Mouse (Mus musculus): ENCODE measurements around the gene Rprd2. TPM values are rescaled to one million over a fixed set of nuclear protein-coding genes. Genes with fewer than 3 reads are reported as not detected.
"Not testable (repeated sequence)": the region's sequence is repeated elsewhere in the genome, so short reads cannot be mapped to it uniquely, and the experiment has no call there.

Rprd2 gene
- total RNA-seq, 2 experiments from 2014 or later = 65.2 to 69.4 TPM

DNA sequence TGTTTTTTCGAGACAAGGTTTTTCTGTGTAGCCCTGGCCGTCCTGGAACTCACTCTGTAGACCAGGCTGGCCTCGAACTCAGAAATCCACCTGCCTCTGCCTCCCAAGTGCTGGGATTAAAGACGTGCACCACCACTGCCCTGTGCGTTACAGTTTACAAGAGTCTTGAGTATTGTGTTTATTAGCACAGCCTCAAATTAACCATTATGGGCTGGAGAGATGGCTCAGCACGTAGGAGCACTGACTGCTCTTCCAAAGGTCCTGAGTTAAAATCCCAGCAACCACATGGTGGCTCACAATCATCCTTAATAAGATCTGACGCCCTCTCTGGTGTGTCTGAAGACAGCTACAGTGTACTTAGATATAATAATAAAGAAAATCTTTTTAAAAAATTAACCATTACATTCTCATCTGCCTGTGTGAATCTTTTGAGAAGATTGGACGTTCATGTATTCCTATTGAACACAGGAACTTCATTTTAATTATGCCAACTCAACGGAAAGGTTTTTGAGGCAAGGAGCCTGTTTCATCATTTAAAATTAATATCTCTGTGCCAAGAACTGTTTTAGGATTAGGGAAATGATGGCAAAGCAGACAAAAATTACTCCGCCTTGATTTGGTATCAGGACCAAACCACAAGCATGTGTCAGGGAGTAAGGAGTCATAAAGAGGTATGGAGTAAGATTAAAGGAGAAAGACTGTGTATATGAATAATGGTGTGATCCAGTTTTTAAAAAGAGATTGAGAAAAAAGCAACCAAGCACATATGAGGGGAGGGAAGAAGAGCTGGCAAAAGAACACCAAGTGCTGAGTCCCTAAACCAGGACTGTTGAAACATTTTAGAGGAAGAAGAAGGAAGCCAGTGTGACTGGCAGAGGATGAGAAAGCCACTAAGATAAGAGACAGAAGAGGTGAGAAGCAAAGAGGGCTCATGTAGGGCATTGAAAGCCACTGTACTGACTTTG lies 1.7 kb upstream of the Rprd2 start:
- DNase-seq (ENCODE audit: low spot score in 2 of 2) = no peak
- intact Hi-C loops (cut with DNase I) = no loop called here

GRCm38 (mm10) chr3:95819351-95819985 lies 805 bp upstream of the Rprd2 start:
- peak; percentile 98 to 100 for DNase-seq (ENCODE audit: low spot score in 2 of 2)
- intact Hi-C loops (cut with DNase I) = no loop called here

GRCm38 (mm10) chr3:95818026-95818511 lies 594 bp downstream of the Rprd2 start:
- DNase-seq (ENCODE audit: low spot score in 2 of 2) = peak; percentile 42 to 51
- intact Hi-C loops (cut with DNase I) = no loop called here

GRCm38 (mm10) chr3:95816681-95817080 lies 2.0 kb downstream of the Rprd2 start:
- intact Hi-C loops (cut with DNase I) = no loop called here
- no peak for DNase-seq (ENCODE audit: low spot score in 2 of 2)

- intact Hi-C loops (cut with DNase I) = no loop called here
- no peak for DNase-seq (ENCODE audit: low spot score in 2 of 2)
Observed at GRCm38 (mm10) chr3:95808384-95808783, 10.3 kb downstream of the Rprd2 start.

DNA sequence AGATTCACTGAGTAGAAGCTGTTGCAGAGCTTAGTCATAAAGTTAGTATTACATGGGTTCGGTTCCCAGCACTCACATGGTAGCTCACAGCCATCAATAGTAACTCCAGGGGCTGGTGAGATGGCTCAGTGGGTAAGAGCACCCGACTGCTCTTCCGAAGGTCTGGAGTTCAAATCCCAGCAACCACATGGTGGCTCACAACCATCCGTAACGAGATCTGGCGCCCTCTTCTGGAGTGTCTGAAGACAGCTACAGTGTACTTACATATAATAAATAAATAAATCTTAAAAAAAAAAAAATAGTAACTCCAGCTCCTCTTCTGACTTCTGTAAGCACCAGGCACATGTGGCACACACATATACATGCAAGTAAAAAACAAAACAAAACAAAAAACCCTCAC lies 11.0 kb downstream of the Rprd2 start:
- intact Hi-C loops (cut with DNase I); DNase-seq (ENCODE audit: low spot score in 2 of 2): not testable (repeated sequence)

DNA sequence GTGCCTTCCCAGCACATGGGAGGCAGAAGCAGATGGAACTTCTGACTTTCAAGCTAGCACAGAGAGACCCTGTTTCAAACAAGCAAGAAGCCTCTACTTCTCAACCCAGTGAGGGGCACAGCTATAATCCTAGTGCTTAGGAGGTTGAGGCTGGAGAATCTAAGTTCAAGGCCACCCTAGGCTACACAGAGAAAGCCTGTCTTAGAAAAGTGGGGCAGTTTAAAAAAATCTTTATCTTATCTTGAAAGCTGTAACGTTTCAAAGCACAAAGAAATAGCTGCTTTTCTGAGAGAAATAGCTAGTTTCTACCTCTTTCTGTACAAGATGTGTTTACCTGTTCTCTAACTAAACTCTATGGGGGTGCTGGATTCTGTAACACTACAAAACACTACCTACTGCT lies 12.0 kb downstream of the Rprd2 start:
- no peak for DNase-seq (ENCODE audit: low spot score in 2 of 2)
- intact Hi-C loops (cut with DNase I) = no loop called here

DNA sequence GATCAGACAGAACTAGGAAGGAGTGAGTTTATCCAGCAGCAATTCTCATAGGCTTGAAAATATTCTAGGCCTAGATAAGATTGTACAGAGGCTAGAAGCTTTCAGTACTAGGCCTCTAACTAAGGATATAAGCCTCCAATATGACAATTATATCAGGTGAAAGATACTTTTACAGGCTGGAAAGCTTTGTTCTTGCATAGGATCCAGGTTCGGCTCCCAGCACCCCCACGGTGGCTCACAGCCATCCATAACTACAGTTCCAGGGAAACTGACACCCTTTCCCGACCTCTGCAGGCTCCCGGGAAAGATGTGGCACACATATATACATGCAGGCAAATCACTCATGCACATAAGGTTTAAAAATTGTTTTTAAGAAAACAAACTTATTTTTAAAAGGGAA lies 14.8 kb downstream of the Rprd2 start:
- no peak for DNase-seq (ENCODE audit: low spot score in 2 of 2)
- intact Hi-C loops (cut with DNase I) = no loop called here

GRCm38 (mm10) chr3:95798756-95799155 lies 19.9 kb downstream of the Rprd2 start:
- DNase-seq (ENCODE audit: low spot score in 2 of 2) = peak in 1 of 2 experiments; percentile 18
- intact Hi-C loops (cut with DNase I) = no loop called here

- no peak for DNase-seq (ENCODE audit: low spot score in 2 of 2)
- intact Hi-C loops (cut with DNase I) = no loop called here
Observed at GRCm38 (mm10) chr3:95794299-95794698, 24.4 kb downstream of the Rprd2 start.

GRCm38 (mm10) chr3:95793662-95794061 lies 25.0 kb downstream of the Rprd2 start:
- DNase-seq (ENCODE audit: low spot score in 2 of 2) = no peak
- intact Hi-C loops (cut with DNase I) = no loop called here

- DNase-seq (ENCODE audit: low spot score in 2 of 2) = no peak
- intact Hi-C loops (cut with DNase I) = no loop called here
Observed at GRCm38 (mm10) chr3:95785501-95785900, 33.2 kb downstream of the Rprd2 start.

GRCm38 (mm10) chr3:95771985-95772384 lies 46.7 kb downstream of the Rprd2 start:
- intact Hi-C loops (cut with DNase I) = loop anchor here (5.0 kb wide), 1 partner anchor 60 kb away; no protein-coding TSS in a partner anchor
- peak in 1 of 2 experiments; percentile 21 for DNase-seq (ENCODE audit: low spot score in 2 of 2)

DNA sequence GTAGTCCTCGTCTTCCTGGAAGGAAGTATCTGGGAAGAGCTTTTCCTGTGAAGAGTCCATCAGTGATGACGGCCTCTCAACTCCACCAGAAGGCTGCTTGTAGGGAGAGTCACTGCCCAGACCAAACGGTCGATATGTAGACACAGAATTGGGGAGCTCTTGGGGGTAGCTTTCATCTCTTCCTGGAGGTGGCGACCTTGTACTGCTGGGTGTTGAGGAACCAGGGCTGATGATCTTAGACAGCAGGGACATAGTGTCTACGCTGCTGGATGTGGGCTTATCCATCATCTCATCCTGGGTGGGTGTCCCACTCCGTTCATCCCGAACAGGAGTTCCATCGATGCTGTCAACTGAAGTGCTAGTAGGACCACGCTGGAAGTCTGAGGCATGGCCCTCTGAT lies 53.1 kb downstream of the Rprd2 start:
- no peak for DNase-seq (ENCODE audit: low spot score in 2 of 2)
- intact Hi-C loops (cut with DNase I) = no loop called here

- intact Hi-C loops (cut with DNase I) = no loop called here
- no peak for DNase-seq (ENCODE audit: low spot score in 2 of 2)
Observed at GRCm38 (mm10) chr3:95763811-95764210, 54.9 kb downstream of the Rprd2 start.

- intact Hi-C loops (cut with DNase I) = no loop called here
- no peak for DNase-seq (ENCODE audit: low spot score in 2 of 2)
Observed at GRCm38 (mm10) chr3:95762961-95763360, 55.7 kb downstream of the Rprd2 start.

GRCm38 (mm10) chr3:95761771-95762170 lies 56.9 kb downstream of the Rprd2 start:
- no peak for DNase-seq (ENCODE audit: low spot score in 2 of 2)

GRCm38 (mm10) chr3:95760656-95761055 lies 58.0 kb downstream of the Rprd2 start:
- DNase-seq (ENCODE audit: low spot score in 2 of 2) = no peak
- intact Hi-C loops (cut with DNase I) = no loop called here

More at GRCm38 (mm10) chr3:95761771-95762170, 56.9 kb downstream of the Rprd2 start:
- intact Hi-C loops (cut with DNase I) = no loop called here

GRCm38 (mm10) chr3:95760106-95760505 lies 58.6 kb downstream of the Rprd2 start, which contains the start of gene Tars2:
Tars2 (minus strand) TSS chr3:95760206.
- intact Hi-C loops (cut with DNase I) = no loop called here
- no peak for DNase-seq (ENCODE audit: low spot score in 2 of 2)

GRCm38 (mm10) chr3:95758467-95759218 lies 60.0 kb downstream of the Rprd2 start:
- DNase-seq (ENCODE audit: low spot score in 2 of 2) = no peak
- intact Hi-C loops (cut with DNase I) = no loop called here
